Mouse (Mus musculus): ENCODE measurements at regions not wholly inside any gene's neighbourhood (a gene's known extent, or its start where the extent isn't known, plus 50 kb on each side); places are given as distances from the start of the nearest gene placed in this dataset.

DNA sequence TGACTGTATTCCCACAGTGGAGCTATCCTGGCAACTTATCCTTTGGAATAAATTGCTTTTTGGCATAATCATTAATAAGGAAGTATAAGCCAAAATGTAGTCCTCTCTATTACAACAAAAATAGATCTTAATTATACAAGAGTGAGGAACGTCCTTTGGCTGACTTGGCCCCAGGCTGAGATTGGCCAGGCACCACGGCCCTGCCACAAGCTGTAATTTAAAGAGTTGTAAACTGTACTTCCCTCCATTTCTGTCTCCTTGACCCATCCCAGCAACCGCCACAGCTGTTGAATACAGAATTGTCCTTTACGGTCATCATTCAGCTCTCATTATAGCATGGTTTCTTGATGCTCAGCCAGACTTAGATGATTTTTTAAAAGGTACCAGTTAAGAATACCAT, 119.6 kb upstream of the Smad1 start:
- DNase-seq (ENCODE audit: extremely low read depth, low read depth, low spot score), result no peak

DNA sequence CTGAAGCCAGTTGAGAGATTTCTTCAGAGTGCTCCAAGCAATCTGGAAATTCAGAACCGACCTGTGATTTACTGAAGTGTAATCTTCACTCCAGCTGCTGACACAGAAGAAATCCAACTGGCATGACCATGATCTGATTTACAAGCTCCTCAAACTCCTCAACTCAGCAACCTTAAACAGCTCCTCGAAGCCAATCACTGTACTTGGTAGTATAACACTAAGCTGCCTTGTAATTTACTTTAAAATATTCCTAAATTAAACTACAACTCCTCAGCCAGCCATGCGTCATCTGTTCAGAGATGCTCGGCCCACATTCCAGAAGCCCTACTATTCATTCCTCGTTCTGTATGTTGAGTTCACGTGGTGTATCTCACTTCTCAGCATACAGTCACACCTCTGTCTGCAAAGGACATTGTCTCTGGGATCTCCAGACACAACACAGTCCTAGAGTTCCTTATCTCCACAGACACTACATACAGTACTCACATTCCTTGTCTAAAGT, 116.0 kb upstream of the Smad1 start:
- no peak for DNase-seq (ENCODE audit: extremely low read depth, low read depth, low spot score)

DNA sequence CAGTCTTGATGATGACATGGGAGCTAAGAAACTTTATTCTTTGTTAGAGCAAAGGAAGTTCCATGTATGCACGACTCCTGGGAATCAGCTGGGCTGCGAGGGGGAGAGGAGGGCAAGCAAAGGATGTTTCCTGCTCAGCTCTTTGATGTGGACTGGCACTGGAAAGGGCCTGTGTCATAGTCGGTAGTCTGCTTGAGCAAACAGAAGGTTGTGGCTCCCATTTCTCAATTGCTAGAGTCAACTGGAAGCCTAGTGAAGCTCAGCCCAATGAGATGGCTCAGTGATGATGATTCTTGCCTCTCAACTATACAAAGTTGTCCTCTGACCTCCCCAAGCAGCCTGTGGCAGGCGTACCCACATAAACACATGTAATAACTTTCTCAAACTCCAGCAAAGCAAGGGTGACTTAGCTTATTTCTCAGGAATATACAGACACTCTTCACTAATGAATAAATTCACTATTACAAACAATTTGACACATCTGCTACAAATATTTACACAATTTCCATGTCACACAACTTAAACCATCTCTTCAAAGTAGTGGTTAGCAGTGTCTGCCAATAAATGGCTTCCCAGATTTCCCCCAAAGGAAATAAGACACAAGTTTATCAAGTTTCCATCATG, 115.4 kb upstream of the Smad1 start:
- no peak for DNase-seq (ENCODE audit: extremely low read depth, low read depth, low spot score)

DNA sequence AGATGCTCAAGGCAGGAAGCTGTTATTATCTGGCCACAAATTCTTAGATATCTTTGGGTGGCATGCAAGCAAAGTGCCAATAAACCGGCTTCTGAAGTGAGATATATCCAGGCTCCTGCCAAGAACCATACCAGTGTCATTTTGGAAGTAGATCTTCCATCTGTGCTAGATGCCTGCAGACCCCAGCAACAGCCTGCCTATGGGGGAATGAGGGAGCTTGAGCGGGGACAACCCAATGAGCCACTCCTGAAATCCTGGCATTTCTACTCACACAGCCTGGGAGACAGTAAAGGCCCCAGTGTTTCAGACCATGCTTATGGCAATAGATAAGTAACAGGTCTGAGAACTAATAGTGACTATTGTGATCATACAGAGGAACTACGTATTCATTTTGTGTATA, 109.3 kb upstream of the Smad1 start:
- DNase-seq (ENCODE audit: extremely low read depth, low read depth, low spot score), result no peak

DNA sequence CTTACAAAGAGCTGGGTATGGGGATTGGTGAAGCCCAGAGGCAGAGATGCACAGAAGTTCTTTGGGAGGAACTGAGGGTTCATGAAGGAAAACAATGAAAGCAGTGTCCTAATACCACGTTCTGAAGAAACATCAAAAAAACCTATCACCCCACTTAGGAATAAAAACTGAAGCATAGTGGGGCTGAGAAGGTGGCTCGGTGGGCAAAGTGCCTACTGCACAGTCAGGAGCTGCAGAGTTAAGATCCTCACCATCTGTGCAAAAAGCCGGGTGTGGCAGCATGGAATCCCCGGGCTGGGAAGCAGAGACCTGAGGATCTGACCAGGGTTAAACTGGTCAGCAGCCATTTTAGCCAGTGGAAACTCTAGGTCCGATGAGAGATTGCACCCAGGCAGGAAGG, 106.1 kb upstream of the Smad1 start:
- DNase-seq (ENCODE audit: extremely low read depth, low read depth, low spot score), result no peak

DNA sequence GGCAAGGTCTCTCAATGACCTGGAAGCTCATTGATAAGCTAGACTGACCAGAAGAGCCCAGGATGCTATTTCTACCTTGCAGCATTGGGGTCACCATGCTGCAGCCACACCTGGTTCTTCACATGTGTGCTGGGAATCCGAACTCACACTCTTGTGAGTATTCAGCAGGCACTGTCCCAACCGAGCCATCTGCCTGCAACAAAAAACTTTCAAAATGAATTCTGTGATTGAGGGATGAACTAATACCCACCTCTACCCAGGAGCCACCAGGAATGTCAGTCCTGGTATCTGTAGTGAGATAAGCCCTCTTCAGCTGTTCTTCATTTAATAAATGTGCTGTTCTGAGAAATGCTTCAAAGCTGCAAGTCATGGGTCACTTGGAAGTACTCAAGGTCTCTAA, 104.6 kb upstream of the Smad1 start:
- no peak for DNase-seq (ENCODE audit: extremely low read depth, low read depth, low spot score)

DNA sequence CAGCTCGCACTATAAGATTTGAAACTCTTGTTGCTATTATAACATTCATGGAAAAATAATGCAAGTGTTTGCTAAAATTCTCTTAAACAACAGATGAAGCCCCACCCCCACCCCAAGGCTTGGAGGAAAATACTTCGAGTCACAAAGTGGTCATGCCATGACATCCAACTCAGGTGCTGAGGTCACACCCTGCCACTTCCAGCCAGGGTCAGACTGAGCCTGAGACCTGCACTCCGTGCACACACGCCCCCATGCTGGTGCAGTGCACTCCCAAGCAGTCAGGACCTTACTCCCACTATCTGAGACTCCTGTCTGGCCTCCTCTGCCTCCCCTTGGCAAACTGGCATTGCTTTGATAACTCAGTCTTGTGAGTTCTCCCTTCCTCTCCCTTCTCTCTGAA, 102.7 kb upstream of the Smad1 start:
- no peak for DNase-seq (ENCODE audit: extremely low read depth, low read depth, low spot score)

DNA sequence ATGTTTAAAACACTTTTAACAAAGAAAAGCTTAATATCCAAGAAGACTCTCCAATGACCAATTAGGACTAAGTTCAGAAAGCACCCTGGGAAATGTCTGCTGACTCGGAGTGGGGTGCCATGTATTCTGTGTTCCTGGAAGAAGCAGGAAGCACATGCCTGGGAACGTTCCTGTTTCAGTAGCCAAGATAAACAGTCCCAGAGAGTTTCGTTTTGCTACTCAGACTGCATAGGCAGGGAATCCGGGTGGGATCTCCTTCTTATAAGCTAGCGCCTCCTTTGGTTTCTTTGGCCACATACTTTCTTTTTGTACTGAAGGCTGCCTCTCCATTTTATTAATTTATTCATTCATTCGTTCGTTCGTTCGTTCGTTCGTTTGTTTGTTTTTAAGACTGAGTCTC, 101.9 kb upstream of the Smad1 start:
- no peak for DNase-seq (ENCODE audit: extremely low read depth, low read depth, low spot score)

DNA sequence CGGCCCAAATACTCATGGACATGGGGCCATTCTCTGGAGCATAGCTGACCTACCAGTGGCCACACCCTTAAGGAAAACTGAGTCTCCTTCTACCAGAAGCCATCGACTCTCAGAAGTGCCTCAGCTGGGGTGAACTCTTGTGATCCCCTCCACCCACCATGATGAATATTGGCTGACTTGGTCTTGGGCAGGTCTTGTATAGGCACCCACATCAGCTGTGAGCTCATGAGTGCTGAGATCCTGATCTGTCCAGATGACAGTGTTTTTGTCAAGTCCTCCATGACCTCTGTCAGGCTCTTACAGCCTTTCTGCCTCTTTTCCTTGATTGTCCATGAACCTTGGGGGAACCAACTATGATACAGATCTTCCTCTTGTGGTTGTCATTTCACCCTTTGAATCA, 99.9 kb upstream of the Smad1 start:
- DNase-seq (ENCODE audit: extremely low read depth, low read depth, low spot score), result no peak

DNA sequence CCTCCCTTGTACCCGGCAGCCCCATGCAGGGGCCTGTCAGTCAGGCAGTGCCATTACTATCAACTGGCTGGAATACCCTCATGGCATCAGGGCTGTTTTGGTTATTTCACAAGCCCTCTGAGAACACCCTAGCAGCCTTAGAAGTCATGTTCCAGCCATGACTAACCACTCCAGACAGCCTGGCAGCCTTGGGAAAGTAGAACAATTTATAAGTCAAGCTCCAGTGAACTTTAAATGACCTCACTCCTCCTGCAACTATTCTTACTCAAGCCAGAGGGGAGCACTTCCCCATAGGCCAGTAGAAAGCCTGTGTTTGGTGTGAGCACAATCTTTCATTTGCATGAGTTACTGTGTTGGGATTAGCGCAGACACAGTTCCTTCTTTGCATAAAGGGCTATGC, 99.3 kb upstream of the Smad1 start:
- no peak for DNase-seq (ENCODE audit: extremely low read depth, low read depth, low spot score)

DNA sequence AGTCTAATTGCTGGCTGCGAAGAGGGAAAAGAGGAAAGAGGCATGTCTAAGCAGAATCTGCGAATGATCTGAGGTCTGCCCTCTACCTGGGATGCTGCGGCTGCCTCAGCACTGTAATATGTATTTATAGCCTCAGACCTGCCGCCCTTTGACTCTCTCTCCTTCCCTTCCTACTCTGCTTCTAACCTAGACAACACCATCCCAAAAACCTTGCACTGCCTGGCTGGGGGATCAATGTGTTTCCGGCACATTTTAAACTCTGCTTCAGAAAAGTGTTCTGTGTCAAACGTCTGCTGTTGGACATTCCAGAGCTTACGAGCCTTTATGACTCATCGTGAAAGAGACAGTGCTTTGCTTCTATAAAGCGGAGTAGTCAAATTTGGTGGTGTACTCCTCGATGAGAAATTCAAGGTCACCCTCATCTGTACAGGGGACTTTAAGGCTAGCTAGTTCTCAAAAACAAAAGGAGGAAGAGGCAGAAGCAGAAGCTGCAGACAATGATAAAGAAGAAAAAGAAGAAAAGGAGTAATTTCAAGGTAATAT, 91.9 kb upstream of the Smad1 start:
- no peak for DNase-seq (ENCODE audit: extremely low read depth, low read depth, low spot score)

DNA sequence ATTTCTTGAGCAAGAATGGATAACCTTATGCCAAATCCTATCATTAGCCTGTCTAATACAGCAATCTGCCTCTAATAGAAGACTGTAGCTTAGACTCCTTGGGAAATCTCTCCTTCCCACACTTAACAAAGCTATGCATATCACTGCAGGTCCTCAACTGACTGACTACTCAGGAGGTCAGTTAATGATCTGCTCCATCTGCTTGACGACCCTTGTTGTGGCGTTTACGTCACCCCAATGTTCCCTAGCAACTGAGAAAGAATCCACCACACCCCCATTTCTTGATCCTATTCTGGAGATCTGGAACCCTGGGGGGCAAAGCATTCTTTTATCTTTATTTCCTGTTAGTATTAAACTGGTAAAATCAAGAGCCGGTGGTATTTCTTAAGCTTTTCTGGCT, 91.4 kb upstream of the Smad1 start:
- no peak for DNase-seq (ENCODE audit: extremely low read depth, low read depth, low spot score)

DNA sequence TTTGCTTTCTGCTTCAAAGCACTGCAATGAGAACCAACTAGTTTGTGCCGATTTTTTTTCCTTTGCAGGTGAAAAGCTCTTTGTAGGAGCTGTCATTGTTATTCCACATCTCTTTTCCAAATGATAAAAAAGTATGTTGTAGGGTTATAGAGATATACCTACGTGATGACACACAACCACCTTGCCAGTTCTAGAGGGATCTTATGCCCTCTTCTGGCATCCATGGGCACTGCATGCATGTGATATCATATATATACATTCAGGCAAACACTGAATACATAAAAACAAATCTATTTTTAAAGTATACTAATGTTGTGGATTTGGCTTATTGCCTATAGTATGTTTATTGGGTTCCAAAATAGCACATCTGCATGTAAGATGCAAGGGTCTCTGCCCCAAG, 89.5 kb upstream of the Smad1 start:
- no peak for DNase-seq (ENCODE audit: extremely low read depth, low read depth, low spot score)

DNA sequence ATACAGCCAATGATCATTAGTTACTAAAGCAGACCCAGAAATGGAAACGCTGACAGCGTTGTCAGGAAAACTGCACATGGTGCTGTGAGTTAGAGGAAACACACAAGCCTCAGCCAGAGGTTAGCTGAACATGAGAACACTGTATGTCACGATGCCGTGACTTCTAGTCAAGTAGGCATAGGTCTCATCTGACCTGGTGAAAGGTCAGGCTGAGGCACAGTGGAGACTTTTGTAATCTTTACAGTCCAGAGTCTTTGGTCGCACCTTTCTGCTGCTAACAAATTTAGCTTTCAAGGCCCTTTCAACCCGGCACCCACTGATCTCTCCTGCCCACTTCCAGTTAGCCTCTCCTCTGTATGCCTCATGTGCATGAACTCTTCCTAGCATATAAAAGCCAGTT, 88.3 kb upstream of the Smad1 start:
- DNase-seq (ENCODE audit: extremely low read depth, low read depth, low spot score), result no peak

DNA sequence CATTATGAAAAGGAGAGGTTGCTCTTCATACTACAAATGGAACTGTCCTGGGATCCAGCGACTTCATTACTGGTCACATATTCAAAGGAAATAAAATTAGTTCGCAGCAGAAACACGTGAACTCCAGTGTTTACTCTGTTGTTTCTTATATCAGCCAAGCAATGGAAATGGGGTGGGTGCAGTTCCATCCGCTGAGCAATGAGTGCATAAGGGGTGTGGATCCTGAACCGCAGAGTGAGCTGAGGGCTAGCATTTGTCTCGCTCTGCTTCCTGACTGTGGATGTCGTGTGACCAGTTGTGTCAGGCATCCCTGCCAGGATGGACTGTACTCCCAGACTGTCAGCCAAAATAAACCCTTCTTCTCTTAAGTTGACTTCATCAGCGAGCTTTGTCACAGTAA, 80.0 kb upstream of the Smad1 start:
- no peak for DNase-seq (ENCODE audit: extremely low read depth, low read depth, low spot score)

DNA sequence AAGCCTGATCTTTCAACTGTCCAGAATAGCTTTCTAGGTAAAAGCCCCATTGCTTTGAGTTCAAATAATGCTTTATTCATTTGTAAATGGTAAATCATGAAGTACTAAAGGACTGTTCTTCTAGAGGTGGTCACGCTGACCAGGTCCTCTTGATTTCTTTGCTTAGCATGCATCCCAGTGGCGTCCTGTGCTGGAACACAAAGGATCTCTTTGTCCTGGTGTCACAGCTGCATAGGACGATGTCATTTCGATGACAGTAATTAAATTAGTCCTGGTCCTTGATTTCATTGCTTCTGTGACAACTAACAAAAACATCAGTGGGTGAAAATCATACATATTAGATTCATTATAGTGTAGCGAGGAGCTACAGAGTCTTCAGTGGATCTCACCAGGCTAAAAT, 76.7 kb upstream of the Smad1 start:
- no peak for DNase-seq (ENCODE audit: extremely low read depth, low read depth, low spot score)

DNA sequence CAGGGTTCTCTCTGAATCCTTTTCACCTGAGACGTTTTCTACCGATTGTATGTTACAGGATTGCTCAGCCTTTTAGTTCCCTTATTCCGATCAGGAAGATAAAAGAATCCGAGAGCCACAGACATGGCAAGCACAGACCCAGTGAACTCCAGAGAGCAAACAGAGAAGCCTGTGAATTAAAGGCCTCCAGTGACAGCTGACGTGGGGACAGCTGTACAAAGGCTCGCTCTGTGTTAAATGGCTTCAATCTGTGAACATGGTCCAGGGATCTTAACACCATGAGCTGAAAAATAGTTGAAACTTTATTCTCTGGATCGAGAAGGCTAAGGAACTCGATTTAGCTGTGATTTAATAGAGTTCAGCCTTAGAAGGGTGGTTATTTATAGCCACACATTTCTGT, 75.4 kb upstream of the Smad1 start:
- no peak for DNase-seq (ENCODE audit: extremely low read depth, low read depth, low spot score)

DNA sequence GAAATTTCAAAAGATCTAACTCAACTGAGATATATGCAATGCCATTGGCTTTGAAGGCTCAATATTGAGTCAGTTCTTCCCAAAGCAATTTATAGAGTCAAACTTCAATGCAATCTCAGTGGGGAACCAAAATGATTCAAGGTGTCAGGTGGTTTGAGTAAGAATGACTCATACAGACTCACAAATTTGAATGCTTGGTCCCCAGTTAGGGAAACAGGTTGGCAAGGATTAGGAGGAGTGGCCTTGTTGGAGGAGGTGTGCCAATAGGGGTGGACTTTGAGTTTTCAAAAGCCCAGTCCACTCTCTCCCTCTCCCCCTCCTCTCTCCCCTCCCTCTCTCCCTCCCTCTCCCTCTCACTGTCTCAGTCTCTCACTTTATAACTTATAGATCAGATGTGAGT, 52.8 kb upstream of the Smad1 start:
- no peak for DNase-seq (ENCODE audit: extremely low read depth, low read depth, low spot score)

DNA sequence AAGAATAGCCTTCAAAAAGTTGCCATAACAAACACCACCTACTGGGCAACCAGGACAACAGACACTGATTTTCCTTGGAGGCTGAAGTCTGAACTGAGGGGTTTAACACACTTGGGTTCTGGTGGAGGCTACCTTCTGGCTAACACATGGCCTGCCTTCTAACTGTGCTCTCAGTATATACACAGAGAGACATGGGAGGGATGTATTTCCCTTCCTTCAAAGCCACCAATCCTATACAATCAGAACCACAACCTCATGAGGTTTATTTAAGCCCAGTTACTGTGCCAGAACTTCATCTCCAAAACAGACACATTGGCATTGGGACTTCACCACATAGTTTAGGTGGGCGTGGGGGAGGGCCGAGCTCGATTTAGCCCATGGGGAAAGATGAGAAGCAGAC, 50.1 kb upstream of the Smad1 start:
- no peak for DNase-seq (ENCODE audit: extremely low read depth, low read depth, low spot score)

Data from fat pad, adult 2 months (tissue).